Mouse (Mus musculus) kidney, embryonic 14.5 days (tissue): ENCODE results near the gene Fam171a2. TPM values are rescaled to one million over a fixed set of nuclear protein-coding genes. Genes with fewer than 3 reads are reported as not detected.

Experiments used
- ATAC-seq: fragments of 200-750 bp; cut with Nextera tagmentation; 2 replicates; pipeline ENCODE4 v1.8.0; 2017; ENCODE audit warnings: moderate number of reproducible peaks, mild to moderate bottlenecking, moderate TSS enrichment, moderate library complexity; ENCODE audit not compliant: low FRiP score, low TSS enrichment
- H3K27ac ChIP-seq: fragments of 300-500 bp; sonication (generic); 2 replicates; pipeline ENCODE4 v1.5.1; 2014; ENCODE audit warnings: low read depth, mild to moderate bottlenecking, low read length, moderate library complexity, mixed read lengths
- H3K27me3 ChIP-seq: fragments of 300-500 bp; sonication (generic); 2 replicates; pipeline ENCODE4 v1.6.1; 2014; ENCODE audit warnings: mild to moderate bottlenecking, low read length; ENCODE audit not compliant: control insufficient read depth, insufficient read depth
- H3K36me3 ChIP-seq: fragments of 300-500 bp; sonication (generic); 2 replicates; pipeline ENCODE4 v1.6.1; 2014; ENCODE audit warnings: low read length, mixed read lengths; ENCODE audit not compliant: control insufficient read depth, insufficient read depth
- H3K4me1 ChIP-seq: fragments of 300-500 bp; sonication (generic); 2 replicates; pipeline ENCODE4 v1.6.1; 2014; ENCODE audit warnings: low read length, mixed read lengths; ENCODE audit not compliant: control insufficient read depth, insufficient read depth
- H3K4me2 ChIP-seq: fragments of 300-500 bp; sonication (generic); replicated peaks from 2 replicates; pipeline ENCODE4 v1.6.1; 2014; ENCODE audit warnings: low read depth, mild to moderate bottlenecking, low read length
- H3K4me3 ChIP-seq: fragments of 300-500 bp; sonication (generic); 2 replicates; pipeline ENCODE4 v1.5.1; 2014; ENCODE audit warnings: mild to moderate bottlenecking, low read length
- H3K9ac ChIP-seq: fragments of 300-500 bp; sonication (generic); 2 replicates; pipeline ENCODE4 v1.6.1; 2014; ENCODE audit warnings: low read depth, mild to moderate bottlenecking, low read length, moderate library complexity
- H3K9me3 ChIP-seq: fragments of 300-500 bp; sonication (generic); 2 replicates; pipeline ENCODE4 v1.6.1; 2016; ENCODE audit warnings: low read length; ENCODE audit not compliant: control insufficient read depth
- WGBS: fragments of 180-500 bp; shearing (Covaris S2); extraction: QIAGEN DNeasy Blood & Tissue Kit; methylation state at CpG from one replicate; pipeline ENCODE4 v1.1.7; 2014; 5-methylcytosine and 5-hydroxymethylcytosine counted together
- polyA plus RNA-seq: library from polyadenylated mRNA; unstranded; fragments of >200 nt; fragmentation: Nextera tagmentation; extraction: Ambion mirVana; gene quantifications from 2 replicates; pipeline ENCODE4 v1.2.1, GENCODE M21; 2014

Fam171a2 gene
- polyA plus RNA-seq, 1 experiment from 2014 or later = 12.3 TPM

GRCm38 (mm10) chr11:102428981-102429540 is 18.4 kb downstream of the Fam171a2 start:
- H3K9ac ChIP-seq = no peak overlapping the region
- H3K9me3 ChIP-seq = no peaks in the 10 kb centered on the region
- peaks cover 5% of the 10 kb centered on the region; the same call in 1 of the 2 replicates for H3K36me3 ChIP-seq
- peaks cover 16% of the 10 kb centered on the region for H3K4me1 ChIP-seq
- peak overlapping the region; percentile 65; the same call in 1 of the 2 replicates for H3K4me3 ChIP-seq
- ATAC-seq = no peak
- peak overlapping the region; percentile 89; the same call in 1 of the 2 replicates for H3K4me2 ChIP-seq
- no peak overlapping the region for H3K27ac ChIP-seq
- H3K27me3 ChIP-seq = no peaks in the 10 kb centered on the region; the same call in 1 of the 2 replicates
- 64% methylated on average over 8 of the region's 8 CpGs for WGBS

- Histone ChIP-seq H3K9me3 (no peaks in the 10 kb centered on the region), H3K4me2 (no peak overlapping the region), H3K4me1 (0 out of 2 replicates have a peak, but pooled peaks cover 7% of the 10 kb centered on the region), H3K9ac (no peak overlapping the region), H3K36me3 (no peaks in the 10 kb centered on the region), H3K4me3 (no peak overlapping the region), H3K27me3 (no peaks in the 10 kb centered on the region; the same call in 1 of the 2 replicates), H3K27ac (no peak overlapping the region)
- WGBS = 82% methylated on average over 8 of the region's 8 CpGs
- ATAC-seq = no peak
Measured at GRCm38 (mm10) chr11:102425555-102426316, 21.7 kb downstream of the Fam171a2 start.

DNA sequence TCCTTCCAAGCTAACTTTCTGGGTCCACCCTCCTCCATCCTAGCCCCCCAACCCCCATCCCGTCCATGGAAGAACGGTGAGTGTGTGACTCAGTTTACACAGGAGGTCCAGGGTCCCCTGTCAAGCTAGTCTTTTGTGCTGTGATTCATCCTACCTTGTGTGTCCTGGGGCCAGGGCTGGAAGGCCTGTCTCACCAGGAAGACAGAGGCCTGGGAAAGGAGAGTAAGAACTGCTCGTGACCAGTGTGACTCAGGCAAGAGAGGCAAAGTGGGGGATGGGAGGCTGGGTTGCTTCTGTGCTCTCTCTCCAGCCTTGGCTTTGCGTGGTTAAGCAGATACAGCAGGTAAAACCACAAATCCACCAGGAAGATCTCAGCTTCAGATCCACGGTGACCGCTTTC is 22.8 kb downstream of the Fam171a2 start:
- 0 out of 2 replicates have a peak, but pooled peaks cover 4% of the 10 kb centered on the region for H3K4me1 ChIP-seq
- ATAC-seq = no peak
- H3K9me3 ChIP-seq = no peaks in the 10 kb centered on the region
- H3K4me2 ChIP-seq = no peak overlapping the region
- WGBS = 80% methylated on average over 6 of the region's 6 CpGs
- H3K36me3 ChIP-seq = no peaks in the 10 kb centered on the region
- no peak overlapping the region for H3K9ac ChIP-seq
- no peak overlapping the region for H3K27ac ChIP-seq
- no peaks in the 10 kb centered on the region; the same call in 1 of the 2 replicates for H3K27me3 ChIP-seq
- no peak overlapping the region for H3K4me3 ChIP-seq

DNA sequence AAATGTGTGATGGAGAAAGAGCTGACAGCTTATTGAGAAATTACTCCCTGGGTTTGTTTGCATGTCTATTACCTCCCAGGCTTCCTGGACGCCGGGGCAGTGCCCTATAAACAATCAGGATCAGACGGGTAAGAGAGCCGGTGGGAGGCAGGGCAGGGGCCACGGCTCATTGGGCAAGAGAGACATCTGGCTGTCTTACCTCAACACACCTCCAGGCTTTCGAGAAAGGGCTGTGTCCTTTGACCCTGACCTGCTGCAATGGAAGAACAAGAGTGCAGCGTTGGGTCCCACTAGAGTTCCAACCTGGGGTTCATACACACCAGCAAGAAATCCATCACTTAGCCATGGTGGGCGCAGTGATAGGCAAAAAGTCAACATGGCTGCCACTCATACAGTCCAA is 25.9 kb downstream of the Fam171a2 start:
- 24% methylated on average over 8 of the region's 8 CpGs for WGBS
- Histone ChIP-seq H3K9me3 (no peaks in the 10 kb centered on the region), H3K9ac (no peak overlapping the region), H3K4me2 (no peak overlapping the region), H3K4me1 (no peaks in the 10 kb centered on the region), H3K4me3 (no peak overlapping the region), H3K27ac (no peak overlapping the region), H3K36me3 (no peaks in the 10 kb centered on the region), H3K27me3 (no peaks in the 10 kb centered on the region)
- ATAC-seq = 0 out of 2 replicates have a peak, but pooled peaks have one; percentile 35

- Histone ChIP-seq H3K9ac (no peak overlapping the region), H3K36me3 (no peaks in the 10 kb centered on the region), H3K4me3 (no peak overlapping the region), H3K9me3 (no peaks in the 10 kb centered on the region), H3K27ac (no peak overlapping the region), H3K4me2 (no peak overlapping the region), H3K27me3 (no peaks in the 10 kb centered on the region), H3K4me1 (no peaks in the 10 kb centered on the region)
- no peak for ATAC-seq
Measured at GRCm38 (mm10) chr11:102418887-102419286, 28.6 kb downstream of the Fam171a2 start.

GRCm38 (mm10) chr11:102417160-102417559 is 30.3 kb downstream of the Fam171a2 start:
- H3K36me3 ChIP-seq = no peaks in the 10 kb centered on the region
- H3K4me1 ChIP-seq = no peaks in the 10 kb centered on the region
- H3K27ac ChIP-seq = no peak overlapping the region
- no peak overlapping the region for H3K4me3 ChIP-seq
- ATAC-seq = no peak
- H3K9ac ChIP-seq = no peak overlapping the region
- H3K27me3 ChIP-seq = no peaks in the 10 kb centered on the region
- 92% methylated on average over 1 of the region's 1 CpGs for WGBS
- H3K4me2 ChIP-seq = no peak overlapping the region
- no peaks in the 10 kb centered on the region for H3K9me3 ChIP-seq

- no peak overlapping the region for H3K4me2 ChIP-seq
- WGBS = 77% methylated on average over 10 of the region's 10 CpGs
- H3K9me3 ChIP-seq = no peaks in the 10 kb centered on the region
- no peaks in the 10 kb centered on the region for H3K36me3 ChIP-seq
- H3K4me1 ChIP-seq = no peaks in the 10 kb centered on the region
- no peak for ATAC-seq
- H3K27me3 ChIP-seq = no peaks in the 10 kb centered on the region
- H3K9ac ChIP-seq = no peak overlapping the region
- no peak overlapping the region for H3K27ac ChIP-seq
- H3K4me3 ChIP-seq = no peak overlapping the region
Measured at GRCm38 (mm10) chr11:102415034-102415802, 32.3 kb downstream of the Fam171a2 start.

DNA sequence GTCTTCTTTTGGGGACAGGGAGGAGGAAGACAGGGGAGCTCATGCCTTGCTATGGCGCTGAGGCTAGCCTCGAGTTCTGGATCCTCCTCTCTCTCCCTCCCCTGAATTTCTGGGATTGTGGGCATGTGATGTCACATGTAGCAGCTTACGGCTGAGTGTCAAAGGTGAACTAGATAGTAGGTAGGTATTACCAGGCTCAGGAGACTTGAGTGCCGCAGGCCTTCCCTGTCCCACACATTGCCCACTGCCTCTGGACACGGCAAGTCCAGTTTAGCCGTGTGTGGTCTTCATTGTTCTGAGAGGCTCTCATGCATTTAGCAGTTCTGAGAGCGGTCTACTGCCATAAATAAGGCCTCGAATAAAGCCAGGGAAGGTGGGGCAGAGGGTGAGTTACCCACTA is 34.4 kb downstream of the Fam171a2 start:
- H3K9me3 ChIP-seq = no peaks in the 10 kb centered on the region
- H3K27ac ChIP-seq = no peak overlapping the region
- H3K4me2 ChIP-seq = no peak overlapping the region
- H3K36me3 ChIP-seq = no peaks in the 10 kb centered on the region
- H3K9ac ChIP-seq = no peak overlapping the region
- no peak for ATAC-seq
- no peak overlapping the region for H3K4me3 ChIP-seq
- 79% methylated on average over 8 of the region's 8 CpGs for WGBS
- no peaks in the 10 kb centered on the region for H3K27me3 ChIP-seq
- no peaks in the 10 kb centered on the region for H3K4me1 ChIP-seq

DNA sequence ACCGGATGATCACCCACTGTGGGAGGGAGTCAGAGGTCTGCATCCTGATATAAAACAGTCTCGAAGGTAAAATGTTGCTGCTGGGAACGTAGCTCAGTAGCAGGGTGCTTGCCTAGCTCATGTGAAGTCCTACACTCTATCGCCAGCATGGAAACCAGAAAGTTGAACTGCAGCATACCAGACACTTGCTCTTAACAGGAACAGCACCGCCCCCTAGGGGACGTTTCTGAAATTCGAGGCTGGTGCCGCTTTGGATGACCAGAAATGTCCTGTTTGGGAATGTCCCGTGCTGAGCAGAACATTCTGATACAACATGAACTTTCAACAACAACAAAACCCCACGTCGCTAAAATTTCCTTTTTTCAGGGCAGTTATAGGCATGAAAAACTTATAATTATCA is 35.8 kb downstream of the Fam171a2 start:
- H3K36me3 ChIP-seq = no peaks in the 10 kb centered on the region
- no peaks in the 10 kb centered on the region for H3K4me1 ChIP-seq
- ATAC-seq = no peak
- H3K27ac ChIP-seq = no peak overlapping the region
- H3K27me3 ChIP-seq = no peaks in the 10 kb centered on the region
- H3K9ac ChIP-seq = no peak overlapping the region
- H3K9me3 ChIP-seq = no peaks in the 10 kb centered on the region
- H3K4me2 ChIP-seq = no peak overlapping the region
- WGBS = 7% methylated on average over 11 of the region's 11 CpGs
- H3K4me3 ChIP-seq = no peak overlapping the region
